Mouse (Mus musculus): ENCODE results near the gene Bcs1l.

GRCm38 (mm10) chr1:74544184-74544583 is 43.9 kb upstream of the Bcs1l start, which contains the start of gene Usp37:
- TF ChIP-seq CTCF (IDR thresholded peaks at IDR 0.05; ENCODE audit: low read depth, low read length) (no peak), TAL1 (conservative IDR thresholded peaks at IDR 0.05; ENCODE audit: low read depth, low read length) (no peak), GATA1 (IDR thresholded peaks at IDR 0.05; ENCODE audit: borderline replicate concordance, low read length) (no peak)

All from G1E (cell line).